Mouse (Mus musculus): Measurements from ENCODE around the gene Ppm1g. TPM values are rescaled to one million over a fixed set of nuclear protein-coding genes. Genes with fewer than 3 reads are reported as not detected.
A peak's percentile ranks its signal among the peaks of the same experiment; 100 is the strongest.
"Not testable (repeated sequence)": the region's sequence is repeated elsewhere in the genome, so short reads cannot be mapped to it uniquely, and the experiment has no call there.

Ppm1g gene
- polyA plus RNA-seq, 1 experiment = 159 TPM

GRCm38 (mm10) chr5:31219070-31219469, 1.4 kb downstream of the Ppm1g start:
- Histone ChIP-seq H3ac (ENCODE audit: control insufficient read depth, insufficient read length, low read depth) (no peak overlapping the region), H3K4me3 (ENCODE audit: insufficient read depth, poor library complexity, severe bottlenecking) (peak overlapping the region; percentile 76), H3K79me3 (ENCODE audit: low read depth) (peaks cover 57% of the 10 kb centered on the region), H3K27me3 (ENCODE audit: control insufficient read depth, insufficient read depth, insufficient read length) (no peaks in the 10 kb centered on the region), H3K36me3 (ENCODE audit: control insufficient read depth, insufficient read depth) (peaks cover 8% of the 10 kb centered on the region), H3K79me2 (ENCODE audit: control insufficient read depth, insufficient read depth) (peaks cover 74% of the 10 kb centered on the region)
- TF ChIP-seq MAX (IDR thresholded peaks at IDR 0.05) (no peak), FOSL1 (IDR thresholded peaks at IDR 0.05; ENCODE audit: insufficient read depth, low read length, poor library complexity, severe bottlenecking) (no peak), USF1 (IDR thresholded peaks at IDR 0.05; ENCODE audit: low read depth) (no peak), CTCF (IDR thresholded peaks at IDR 0.05; ENCODE audit: control insufficient read depth, insufficient read depth, insufficient read length) (no peak), MYOD1 (IDR thresholded peaks at IDR 0.05; ENCODE audit: control insufficient read depth, insufficient read length, low read depth) (no peak), MYOG (IDR thresholded peaks at IDR 0.05; ENCODE audit: control insufficient read depth, extremely low read depth, insufficient read length) (no peak)

GRCm38 (mm10) chr5:31218294-31218693, 2.2 kb downstream of the Ppm1g start:
- Histone ChIP-seq H3K27me3 (ENCODE audit: control insufficient read depth, insufficient read depth, insufficient read length) (no peaks in the 10 kb centered on the region), H3K79me2 (ENCODE audit: control insufficient read depth, insufficient read depth) (peaks cover 82% of the 10 kb centered on the region), H3K4me3 (ENCODE audit: insufficient read depth, poor library complexity, severe bottlenecking) (no peak overlapping the region), H3K36me3 (ENCODE audit: control insufficient read depth, insufficient read depth) (peaks cover 8% of the 10 kb centered on the region), H3K79me3 (ENCODE audit: low read depth) (peaks cover 63% of the 10 kb centered on the region), H3ac (ENCODE audit: control insufficient read depth, insufficient read length, low read depth) (no peak overlapping the region)
- TF ChIP-seq MYOD1 (IDR thresholded peaks at IDR 0.05; ENCODE audit: control insufficient read depth, insufficient read length, low read depth) = no peak

GRCm38 (mm10) chr5:31216554-31216953, 3.9 kb downstream of the Ppm1g start:
- H3ac ChIP-seq (ENCODE audit: control insufficient read depth, insufficient read length, low read depth); H3K36me3 ChIP-seq (ENCODE audit: control insufficient read depth, insufficient read depth); H3K4me3 ChIP-seq (ENCODE audit: insufficient read depth, poor library complexity, severe bottlenecking); H3K27me3 ChIP-seq (ENCODE audit: control insufficient read depth, insufficient read depth, insufficient read length): not testable (repeated sequence)
- peaks cover 99% of the 10 kb centered on the region for H3K79me2 ChIP-seq (ENCODE audit: control insufficient read depth, insufficient read depth)
- H3K79me3 ChIP-seq (ENCODE audit: low read depth) = peaks cover 80% of the 10 kb centered on the region

- H3K79me2 ChIP-seq (ENCODE audit: control insufficient read depth, insufficient read depth) = peaks cover 45% of the 10 kb centered on the region
- H3ac ChIP-seq (ENCODE audit: control insufficient read depth, insufficient read length, low read depth) = no peak overlapping the region
- no peak overlapping the region for H3K4me3 ChIP-seq (ENCODE audit: insufficient read depth, poor library complexity, severe bottlenecking)
- TF ChIP-seq MAX (IDR thresholded peaks at IDR 0.05) (no peak), MYOD1 (IDR thresholded peaks at IDR 0.05; ENCODE audit: control insufficient read depth, insufficient read length, low read depth) (no peak), MYOG (IDR thresholded peaks at IDR 0.05; ENCODE audit: control insufficient read depth, extremely low read depth, insufficient read length) (no peak), FOSL1 (IDR thresholded peaks at IDR 0.05; ENCODE audit: insufficient read depth, low read length, poor library complexity, severe bottlenecking) (no peak), CTCF (IDR thresholded peaks at IDR 0.05; ENCODE audit: control insufficient read depth, insufficient read depth, insufficient read length) (no peak), CEBPB (IDR thresholded peaks at IDR 0.05; ENCODE audit: low read depth) (no peak), USF1 (IDR thresholded peaks at IDR 0.05; ENCODE audit: low read depth) (no peak)
- H3K27me3 ChIP-seq (ENCODE audit: control insufficient read depth, insufficient read depth, insufficient read length) = no peaks in the 10 kb centered on the region
- peaks cover 73% of the 10 kb centered on the region for H3K36me3 ChIP-seq (ENCODE audit: control insufficient read depth, insufficient read depth)
- peaks cover 26% of the 10 kb centered on the region for H3K79me3 ChIP-seq (ENCODE audit: low read depth)
These were observed 16.1 kb downstream of the Ppm1g start for GRCm38 (mm10) chr5:31204421-31204820.

GRCm38 (mm10) chr5:31203866-31204265, 16.6 kb downstream of the Ppm1g start:
- peaks cover 23% of the 10 kb centered on the region for H3K79me3 ChIP-seq (ENCODE audit: low read depth)
- H3K27me3 ChIP-seq (ENCODE audit: control insufficient read depth, insufficient read depth, insufficient read length) = no peaks in the 10 kb centered on the region
- H3K36me3 ChIP-seq (ENCODE audit: control insufficient read depth, insufficient read depth) = peaks cover 78% of the 10 kb centered on the region
- H3K79me2 ChIP-seq (ENCODE audit: control insufficient read depth, insufficient read depth) = peaks cover 39% of the 10 kb centered on the region
- H3ac ChIP-seq (ENCODE audit: control insufficient read depth, insufficient read length, low read depth) = no peak overlapping the region
- H3K4me3 ChIP-seq (ENCODE audit: insufficient read depth, poor library complexity, severe bottlenecking) = no peak overlapping the region
- no peak for TF ChIP-seq MAX (IDR thresholded peaks at IDR 0.05)
- TF ChIP-seq MYOD1 (IDR thresholded peaks at IDR 0.05; ENCODE audit: control insufficient read depth, insufficient read length, low read depth) = no peak
- no peak for TF ChIP-seq USF1 (IDR thresholded peaks at IDR 0.05; ENCODE audit: low read depth)
- no peak for TF ChIP-seq MYOG (IDR thresholded peaks at IDR 0.05; ENCODE audit: control insufficient read depth, extremely low read depth, insufficient read length)
- no peak for TF ChIP-seq CEBPB (IDR thresholded peaks at IDR 0.05; ENCODE audit: low read depth)

GRCm38 (mm10) chr5:31202933-31203332, 17.6 kb downstream of the Ppm1g start:
- peaks cover 16% of the 10 kb centered on the region for H3K79me3 ChIP-seq (ENCODE audit: low read depth)
- peak overlapping the region; percentile 33 for H3K4me3 ChIP-seq (ENCODE audit: insufficient read depth, poor library complexity, severe bottlenecking)
- no peaks in the 10 kb centered on the region for H3K27me3 ChIP-seq (ENCODE audit: control insufficient read depth, insufficient read depth, insufficient read length)
- no peak overlapping the region for H3ac ChIP-seq (ENCODE audit: control insufficient read depth, insufficient read length, low read depth)
- peaks cover 30% of the 10 kb centered on the region for H3K79me2 ChIP-seq (ENCODE audit: control insufficient read depth, insufficient read depth)
- H3K36me3 ChIP-seq (ENCODE audit: control insufficient read depth, insufficient read depth) = peaks cover 80% of the 10 kb centered on the region
- TF ChIP-seq CTCF (IDR thresholded peaks at IDR 0.05; ENCODE audit: control insufficient read depth, insufficient read depth, insufficient read length) = no peak
- no peak for TF ChIP-seq MYOG (IDR thresholded peaks at IDR 0.05; ENCODE audit: control insufficient read depth, extremely low read depth, insufficient read length)
- no peak for TF ChIP-seq USF1 (IDR thresholded peaks at IDR 0.05; ENCODE audit: low read depth)
- no peak for TF ChIP-seq FOSL1 (IDR thresholded peaks at IDR 0.05; ENCODE audit: insufficient read depth, low read length, poor library complexity, severe bottlenecking)
- TF ChIP-seq MAX (IDR thresholded peaks at IDR 0.05) = no peak
- TF ChIP-seq CEBPB (IDR thresholded peaks at IDR 0.05; ENCODE audit: low read depth) = no peak
- TF ChIP-seq MYOD1 (IDR thresholded peaks at IDR 0.05; ENCODE audit: control insufficient read depth, insufficient read length, low read depth) = no peak
